Mouse (Mus musculus) megakaryocyte progenitor cell, adult 5-6 weeks (primary cell): ENCODE measurements around the gene Ces1e. TPM values are rescaled to one million over a fixed set of nuclear protein-coding genes. Genes with fewer than 3 reads are reported as not detected.

ENCODE experiments used
- ATAC-seq: replicated peaks from 2 replicates; pipeline ENCODE4 v1.8.0; 2016; ENCODE audit warnings: mild to moderate bottlenecking, moderate TSS enrichment, inconsistent platforms; ENCODE audit not compliant: poor library complexity
- total RNA-seq, 2 experiments: library from RNA; stranded (forward) in 1 of 2; stranded (reverse) in 1 of 2; fragments of 157-497, 149-512 nt in 1 of 2; fragments of 200-1000 nt in 1 of 2; gene quantifications; 2 replicates each; pipeline versions ENCODE4 v1.2.3 to v1.2.4; 2015 to 2017

Ces1e gene
- total RNA-seq, 2 experiments from 2014 or later, result not detected

DNA sequence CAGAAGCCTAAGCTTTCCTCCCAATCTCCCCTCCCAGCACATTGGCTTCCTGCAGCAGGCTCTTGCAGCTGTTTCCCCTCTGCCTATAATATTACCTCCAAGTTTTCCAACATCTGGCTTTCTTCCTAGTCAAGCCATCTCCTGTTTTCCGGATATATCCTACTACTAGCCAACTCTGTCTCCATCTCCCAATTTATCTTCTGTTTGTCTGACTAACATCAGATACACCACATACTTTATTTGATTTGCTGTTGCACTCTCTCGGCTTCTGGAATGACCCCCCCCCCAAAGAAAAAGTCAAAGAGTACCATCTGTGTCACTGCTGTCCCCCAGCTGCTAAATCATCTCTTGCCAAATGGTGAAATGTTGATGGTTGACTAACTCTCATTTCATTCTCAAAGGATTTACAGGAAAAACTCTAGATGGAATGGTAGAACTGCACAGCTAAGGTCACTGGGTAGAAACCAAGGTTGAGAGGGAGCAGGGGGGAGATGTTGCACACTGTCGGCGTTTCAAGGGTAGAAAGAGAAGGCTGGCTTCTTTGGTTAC lies 48.8 kb downstream of the Ces1e start:
- no peak for ATAC-seq

DNA sequence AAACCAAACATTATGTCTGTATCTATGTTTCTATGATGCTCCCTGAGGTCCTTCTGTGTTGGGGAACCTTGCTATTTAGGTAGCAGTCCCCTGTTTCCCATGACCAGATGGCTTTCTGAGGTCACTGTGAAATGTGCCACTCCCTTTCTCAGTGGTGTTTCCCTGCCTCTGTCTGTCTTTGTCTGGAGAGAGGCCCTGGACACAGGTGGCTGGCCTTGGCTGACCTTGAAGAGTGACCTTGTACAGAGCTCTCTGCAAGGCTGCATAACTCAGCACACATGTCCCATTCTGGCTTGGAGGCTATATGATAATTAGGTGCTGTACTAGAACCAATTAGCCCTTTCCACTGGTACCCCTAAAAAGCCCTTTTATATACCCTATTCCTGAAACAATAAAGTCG lies 52.8 kb downstream of the Ces1e start:
- no peak for ATAC-seq

DNA sequence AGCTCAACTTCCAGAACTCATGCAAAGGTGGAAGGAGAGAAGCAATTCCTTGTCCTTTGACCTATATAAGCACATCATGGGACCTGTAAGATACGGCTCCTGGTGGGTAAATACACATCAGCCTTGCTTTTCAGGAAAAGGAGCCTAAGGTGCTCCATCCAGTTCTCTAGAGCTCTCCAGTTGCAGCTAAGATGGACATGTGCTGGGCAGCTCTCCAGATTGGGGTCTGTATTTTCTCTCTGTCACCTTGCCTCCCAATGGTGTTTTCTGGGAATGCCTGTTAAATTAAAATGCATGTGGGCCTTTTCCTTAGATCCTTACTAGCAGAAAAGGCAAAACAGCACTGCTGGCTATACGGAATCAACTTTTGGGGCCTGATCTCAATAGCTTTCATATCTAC lies 54.9 kb downstream of the Ces1e start:
- ATAC-seq, result no peak

DNA sequence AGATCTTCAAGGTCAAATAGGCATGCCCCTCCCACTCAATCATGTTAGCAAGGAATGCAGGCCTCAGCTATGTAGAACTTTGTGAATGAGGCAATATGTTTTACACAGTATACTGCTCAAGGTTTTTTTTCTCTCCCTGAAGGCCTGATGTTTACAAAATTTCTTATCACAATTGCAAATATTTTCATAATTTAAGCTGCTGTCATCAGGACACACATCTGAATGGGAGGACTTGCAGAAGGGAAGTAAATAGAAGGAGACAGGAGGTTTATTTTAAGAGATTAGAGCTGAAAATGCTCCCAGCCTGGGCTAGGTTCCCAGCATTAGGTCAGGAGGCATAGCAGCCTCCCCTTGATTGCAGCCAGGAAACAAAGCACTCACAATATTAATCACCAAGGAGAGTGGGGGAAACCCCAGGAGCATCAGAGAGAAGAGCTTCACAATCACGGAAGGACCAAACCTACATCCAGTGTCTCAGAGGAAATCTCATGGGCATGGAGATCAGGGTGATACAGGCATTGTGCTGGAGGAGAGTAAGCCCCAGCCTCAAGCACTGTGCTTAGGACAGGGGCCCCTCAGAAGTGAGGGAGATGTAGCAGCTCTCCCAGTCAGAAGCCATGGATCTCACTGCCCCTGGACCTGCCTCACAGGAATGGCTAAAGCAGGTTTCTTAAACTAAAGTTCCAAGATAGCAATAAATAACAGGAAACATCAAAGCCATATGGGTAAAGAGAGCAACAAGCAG lies 57.4 kb downstream of the Ces1e start:
- no peak for ATAC-seq

DNA sequence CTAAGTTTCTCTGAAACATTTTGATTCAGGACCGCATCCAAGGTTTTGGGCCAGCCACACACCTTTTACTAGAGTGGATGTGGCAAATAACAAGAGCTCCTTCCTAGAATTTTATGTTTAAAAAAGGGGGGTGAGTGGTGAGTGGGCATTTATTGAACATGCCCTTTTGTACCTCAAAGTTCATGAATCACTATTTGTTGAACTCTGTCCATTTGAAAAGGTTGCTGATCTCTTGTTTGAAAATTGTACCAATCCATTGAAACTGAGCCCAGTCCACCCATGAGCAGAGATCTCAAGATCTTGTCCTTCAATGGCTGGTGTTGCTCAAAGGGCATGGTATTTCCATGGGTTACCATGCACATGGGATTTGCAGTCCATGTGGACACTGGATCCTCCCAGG lies 66.1 kb downstream of the Ces1e start:
- no peak for ATAC-seq

DNA sequence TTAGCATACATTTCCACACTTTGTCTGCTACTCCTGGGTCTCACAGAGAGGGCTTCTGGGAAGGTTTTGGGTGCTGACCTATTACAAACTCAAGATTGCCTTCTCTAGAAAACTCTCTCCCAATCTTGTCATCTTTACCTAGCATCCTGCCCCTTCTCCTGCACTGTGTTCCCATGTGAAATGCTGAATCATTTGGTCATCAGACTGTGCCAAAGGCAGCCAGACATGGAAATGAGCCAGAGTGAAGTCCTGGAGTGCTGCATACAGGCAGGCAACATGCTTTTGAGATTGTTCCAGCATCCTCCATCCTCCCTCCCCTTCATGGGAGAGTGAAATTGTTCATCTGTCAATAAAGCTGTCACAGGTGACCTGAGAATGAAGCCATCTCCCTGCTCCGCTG lies 78.0 kb downstream of the Ces1e start:
- no peak for ATAC-seq

Other genes with a start within 250 kb of the Ces1e start
- not detected in 2 replicates for gene Ces1a, start 181.4 kb downstream of the Ces1e start, total RNA-seq (2015)
- not detected in 2 replicates for gene Ces1a, start 181.4 kb downstream of the Ces1e start, total RNA-seq (2017)
- not detected in 2 replicates for gene Ces1b, start 149.6 kb downstream of the Ces1e start, total RNA-seq (2015)
- not detected in 2 replicates for gene Ces1b, start 149.6 kb downstream of the Ces1e start, total RNA-seq (2017)
- not detected in 2 replicates for gene Ces1c, start 98.3 kb downstream of the Ces1e start, total RNA-seq (2015)
- not detected in 2 replicates for gene Ces1c, start 98.3 kb downstream of the Ces1e start, total RNA-seq (2017)
- gene Ces1d, start 31.8 kb downstream of the Ces1e start, total RNA-seq (2015), result 0.39 and 0.54 TPM in 2 replicates
- 1.7 and 1.9 TPM in 2 replicates for gene Ces1d, start 31.8 kb downstream of the Ces1e start, total RNA-seq (2017)
- not detected in 2 replicates for gene Ces1f, start 50.1 kb upstream of the Ces1e start, total RNA-seq (2015)
- not detected in 2 replicates for gene Ces1f, start 50.1 kb upstream of the Ces1e start, total RNA-seq (2017)
- not detected in 2 replicates for gene Ces1g, start 107.7 kb upstream of the Ces1e start, total RNA-seq (2015)
- gene Ces1g, start 107.7 kb upstream of the Ces1e start, total RNA-seq (2017), result not detected in 2 replicates
- not detected in 2 replicates for gene Ces1h, start 150.1 kb upstream of the Ces1e start, total RNA-seq (2015)
- not detected in 2 replicates for gene Ces1h, start 150.1 kb upstream of the Ces1e start, total RNA-seq (2017)